Mouse (Mus musculus) hindlimb bud, embryonic 11.5 days (tissue): Measurements from ENCODE around the gene Slc38a8.
A peak's percentile ranks its signal among the peaks of the same experiment; 100 is the strongest.

Experiments
- DNase-seq: peaks from one replicate; pipeline ENCODE4 v3.0.0-alpha.2; 2012; ENCODE audit warnings: low read depth, low spot score; ENCODE audit errors: extremely low spot score

The Slc38a8 gene

GRCm38 (mm10) chr8:119487093-119487492 lies 14.4 kb downstream of the Slc38a8 start:
- DNase-seq: no peak

DNA sequence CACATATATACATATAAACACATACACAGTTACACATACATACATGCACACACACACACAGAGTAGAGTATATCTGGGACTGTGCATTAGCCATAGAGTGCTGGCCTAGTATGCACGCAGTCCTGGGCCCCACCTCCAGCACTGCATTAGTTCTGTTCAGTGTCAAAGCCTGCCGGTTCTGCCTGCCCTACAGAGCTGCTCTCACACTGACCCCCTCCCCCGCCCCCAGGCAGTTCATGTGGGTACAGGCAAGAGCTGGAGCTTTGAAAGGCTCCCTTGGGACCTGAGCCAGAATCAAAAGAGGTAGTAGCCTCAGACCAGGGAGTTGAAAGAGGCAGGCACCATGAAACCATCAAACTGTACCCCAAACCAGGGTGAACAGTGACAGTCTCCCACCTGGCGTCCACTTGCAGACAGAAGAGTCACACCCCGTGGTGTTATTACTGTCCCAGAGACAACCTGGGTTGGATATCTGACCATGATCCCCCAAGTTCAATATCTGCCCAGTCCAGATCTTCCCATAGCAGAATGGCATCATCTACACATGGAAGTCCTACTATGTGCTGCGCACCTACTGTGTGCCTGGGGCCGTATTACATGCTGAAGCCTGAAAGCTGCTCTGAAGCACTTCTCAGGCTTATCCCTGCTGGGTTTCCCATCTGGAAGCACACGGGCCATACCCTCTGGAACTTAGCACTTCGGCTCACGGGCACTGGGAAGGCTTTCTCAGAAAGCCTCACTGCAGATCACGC lies 17.2 kb downstream of the Slc38a8 start:
- DNase-seq: no peak

GRCm38 (mm10) chr8:119478684-119479083 lies 22.8 kb downstream of the Slc38a8 start:
- no peak for DNase-seq

DNA sequence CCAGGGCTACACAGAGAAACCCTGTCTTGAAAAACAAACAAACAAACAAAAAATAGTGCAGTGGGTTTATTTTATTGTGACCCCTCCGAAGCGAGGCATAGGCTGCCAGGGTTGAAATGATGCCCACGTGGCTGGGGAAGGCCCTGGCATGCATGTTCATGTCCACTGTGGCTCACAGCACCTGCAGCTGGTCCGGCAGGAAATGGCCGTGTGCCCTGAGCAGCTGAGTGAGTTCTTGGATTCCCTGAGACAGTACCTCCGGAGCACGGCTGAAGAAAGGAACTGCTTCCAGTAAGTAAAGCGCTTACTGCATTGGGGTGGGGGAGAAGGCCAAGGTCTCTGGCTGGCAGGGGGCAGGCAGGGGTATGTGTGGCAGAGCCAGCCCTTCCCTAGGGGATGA lies 33.4 kb downstream of the Slc38a8 start:
- DNase-seq: no peak

DNA sequence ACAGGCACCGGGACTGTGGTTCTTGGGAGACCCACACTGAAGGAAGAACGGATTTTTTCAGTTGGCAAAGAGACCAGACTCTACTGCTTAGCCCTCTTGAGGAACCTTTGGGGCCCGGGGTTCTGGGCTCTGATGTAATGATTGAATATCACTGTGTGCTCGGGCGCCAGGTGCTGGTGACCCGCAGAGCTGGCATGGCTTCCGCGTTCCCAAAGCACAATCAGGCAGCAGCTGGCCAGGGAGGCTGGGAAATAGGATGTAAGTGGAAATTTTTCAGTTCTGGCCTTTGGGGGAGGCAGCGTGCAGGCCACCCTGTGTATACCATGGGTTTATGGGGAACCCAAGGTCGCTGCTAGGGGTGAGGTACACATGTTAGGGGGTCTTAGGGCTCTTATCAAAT lies 34.7 kb downstream of the Slc38a8 start:
- no peak for DNase-seq

- DNase-seq: no peak
Observed at GRCm38 (mm10) chr8:119466105-119466504, 35.4 kb downstream of the Slc38a8 start.

DNA sequence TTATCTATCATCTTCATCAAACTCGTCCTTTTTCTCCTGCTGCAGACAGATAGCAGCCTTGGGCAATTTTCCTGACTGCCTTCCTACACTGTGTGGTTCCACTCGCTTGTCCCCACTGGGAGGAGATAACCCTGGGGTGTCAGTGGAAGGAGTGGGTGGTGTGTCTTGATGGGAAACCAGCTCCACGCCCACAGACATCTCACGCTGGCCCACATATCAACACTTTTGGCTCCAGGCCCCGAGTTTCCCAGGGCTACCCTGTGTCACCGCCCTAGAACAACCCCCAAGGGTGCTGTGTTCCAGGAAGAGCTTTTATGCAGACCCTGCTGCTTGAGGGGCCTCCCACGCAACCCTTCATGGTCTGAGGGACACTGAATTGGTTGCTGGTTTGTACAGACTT lies 37.8 kb downstream of the Slc38a8 start:
- DNase-seq: no peak

DNA sequence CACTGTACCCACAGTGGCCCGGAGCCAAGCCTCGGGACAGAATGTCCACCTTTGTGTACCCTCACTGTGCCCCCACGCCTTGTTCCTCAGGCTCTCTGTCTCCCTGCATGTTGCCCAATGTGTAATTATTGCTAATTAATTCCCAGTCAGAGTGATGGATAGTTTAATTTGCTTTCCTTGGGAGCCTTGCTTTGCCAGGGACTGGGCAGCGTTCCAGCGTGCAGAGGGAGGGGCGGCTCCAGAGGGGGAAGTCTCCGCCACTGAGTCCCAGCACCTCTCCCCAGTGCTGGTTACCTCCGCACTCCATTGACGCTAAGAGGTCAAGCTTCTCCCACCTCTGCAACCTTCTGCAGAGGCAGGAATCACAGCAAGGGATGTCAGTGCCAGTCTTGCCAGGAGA lies 40.1 kb downstream of the Slc38a8 start:
- no peak for DNase-seq

- DNase-seq: no peak
Observed at GRCm38 (mm10) chr8:119459724-119460123, 41.8 kb downstream of the Slc38a8 start.

DNA sequence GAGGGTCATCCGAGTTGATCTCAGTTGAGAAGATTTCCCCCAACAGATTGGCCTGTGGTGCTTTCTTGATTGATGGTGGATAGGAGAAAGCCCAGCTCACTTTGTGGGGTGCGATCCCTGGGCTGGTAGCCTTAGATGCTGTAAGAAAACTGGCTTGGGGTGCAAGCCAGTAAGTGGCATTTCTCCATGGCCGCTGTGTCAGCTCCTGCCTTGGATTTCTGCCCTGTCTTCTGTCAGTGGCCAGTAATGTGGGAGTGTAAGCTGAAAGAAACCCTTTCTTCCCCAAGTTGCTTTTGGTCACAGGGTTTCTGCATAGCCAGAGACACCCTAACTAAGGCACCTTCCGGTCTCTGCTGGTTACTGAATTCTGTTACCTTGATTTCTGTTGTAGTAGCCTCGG lies 45.5 kb downstream of the Slc38a8 start:
- DNase-seq: no peak

- DNase-seq: no peak
Observed at GRCm38 (mm10) chr8:119452919-119453318, 48.6 kb downstream of the Slc38a8 start.

- no peak for DNase-seq
Observed at GRCm38 (mm10) chr8:119451131-119451530, 50.4 kb downstream of the Slc38a8 start.

DNA sequence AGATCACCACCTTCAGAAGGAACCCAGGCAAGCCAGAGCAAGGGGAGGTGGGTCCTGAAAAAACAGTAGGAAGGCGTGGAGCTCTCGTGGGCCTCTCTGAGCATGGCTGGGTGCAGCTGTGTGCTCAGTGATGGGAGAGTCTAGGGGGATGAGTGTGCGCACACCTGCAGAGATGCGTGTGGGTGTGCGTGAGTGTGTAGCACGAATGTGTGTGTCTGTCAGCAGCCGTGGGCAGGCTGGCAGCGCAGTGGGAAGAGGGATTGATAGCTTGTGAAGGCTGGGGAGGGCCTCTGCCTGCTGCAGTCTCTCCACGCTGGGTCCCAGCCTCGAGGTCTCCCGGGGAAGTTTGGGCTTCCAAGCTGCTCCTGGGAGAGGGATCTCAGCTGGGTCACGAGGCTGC lies 51.9 kb downstream of the Slc38a8 start:
- DNase-seq: no peak

- DNase-seq: no peak
Observed at GRCm38 (mm10) chr8:119447781-119448170, 53.7 kb downstream of the Slc38a8 start.

DNA sequence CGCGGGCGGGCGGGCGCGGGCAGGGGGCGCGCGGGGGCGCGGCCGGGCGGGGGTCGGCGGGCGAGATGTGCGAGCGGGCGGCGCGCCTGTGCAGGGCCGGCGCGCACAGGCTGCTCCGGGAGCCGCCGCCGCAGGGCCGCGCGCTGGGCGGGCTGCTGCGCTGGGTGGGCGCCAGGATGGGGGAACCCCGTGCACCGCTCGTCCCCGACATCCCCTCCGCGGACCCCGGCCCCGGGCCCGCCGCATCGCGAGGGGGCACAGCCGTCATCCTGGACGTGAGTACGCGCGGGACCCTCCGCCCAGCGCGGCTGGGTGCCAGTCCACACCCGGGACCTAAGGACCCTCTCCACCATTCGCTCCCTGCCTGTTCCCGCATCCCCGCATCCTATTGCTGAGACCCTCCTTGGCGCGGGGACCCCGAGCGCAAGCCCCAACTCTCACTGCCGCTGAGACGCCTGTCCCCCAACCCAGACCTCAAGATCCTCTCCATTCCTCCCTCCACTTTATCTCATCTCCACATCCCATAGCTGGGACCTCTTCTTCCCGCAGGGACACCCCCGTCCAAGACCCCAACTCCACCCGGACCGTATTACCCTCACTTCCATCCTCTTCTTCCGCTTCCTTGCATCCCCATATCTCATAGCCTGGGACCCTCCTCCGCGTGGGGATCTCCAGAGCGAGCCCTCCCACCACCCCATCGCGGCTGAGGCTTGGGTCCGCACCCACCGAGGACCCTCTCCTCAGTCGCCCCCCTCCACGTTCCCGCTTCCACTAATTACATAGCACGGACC lies 54.3 kb downstream of the Slc38a8 start:
- DNase-seq: no peak

DNA sequence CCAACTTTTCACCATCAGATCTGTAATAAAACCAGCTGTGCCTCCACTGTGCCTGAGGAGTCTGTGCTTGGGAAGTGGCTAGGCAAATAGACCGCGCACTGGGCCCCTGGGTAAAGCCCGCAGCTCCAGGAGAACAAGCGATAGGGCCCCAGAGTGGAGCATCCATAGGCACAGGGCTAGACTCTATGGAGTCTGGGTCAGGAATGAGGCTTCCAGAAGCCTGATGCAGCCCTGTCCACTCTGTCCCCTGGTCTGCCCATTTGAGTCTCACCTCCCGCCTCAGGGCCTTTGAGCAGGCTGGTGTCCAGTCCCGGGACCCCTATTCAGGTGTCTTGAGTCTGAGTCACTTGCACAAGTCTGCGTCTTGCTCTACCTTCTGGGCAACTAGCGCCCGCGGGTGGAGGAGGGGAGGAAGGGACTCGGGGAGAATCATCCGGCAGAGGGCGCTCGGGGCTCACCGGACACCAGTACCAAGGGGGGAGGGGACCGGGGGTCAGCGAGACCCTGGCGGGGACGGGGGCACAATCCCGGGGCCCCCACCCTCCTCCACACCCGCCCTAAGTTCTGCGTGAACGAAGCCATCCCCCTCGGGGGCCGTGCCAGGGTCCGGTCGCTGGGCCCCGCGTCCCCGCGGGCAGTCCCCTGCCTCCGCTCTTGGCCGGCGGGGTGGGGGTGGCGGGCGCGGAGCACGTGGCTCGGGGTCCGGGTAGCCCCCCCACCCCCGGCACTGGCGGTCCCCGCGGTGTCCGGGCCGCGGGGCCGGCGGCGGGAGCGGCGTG lies 55.1 kb downstream of the Slc38a8 start, which contains the start of gene Necab2:
Gene Necab2, plus strand, starts transcription at position 509 of the 779 bp plus-strand sequence.
- DNase-seq: peak; percentile 62

- DNase-seq: no peak
Observed at GRCm38 (mm10) chr8:119442970-119443369, 58.5 kb downstream of the Slc38a8 start.

DNA sequence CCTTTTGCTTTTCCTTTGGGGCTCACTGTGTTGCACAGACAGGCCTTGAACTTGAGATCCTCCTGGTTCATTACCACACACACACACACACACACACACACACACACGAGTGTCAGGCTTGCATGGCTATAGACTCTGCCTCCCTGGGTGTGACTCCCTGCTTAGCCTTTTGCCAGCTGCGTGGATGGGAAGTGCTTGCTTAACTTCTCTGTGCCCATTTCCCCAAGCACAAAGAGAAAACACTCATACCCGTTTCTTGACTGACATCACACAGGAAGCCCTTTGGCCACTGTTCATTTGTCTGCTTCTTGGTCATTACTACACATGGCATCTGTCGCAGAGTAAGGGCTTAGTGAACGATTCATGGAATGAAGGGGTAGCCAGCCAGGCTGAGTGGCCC lies 59.5 kb downstream of the Slc38a8 start:
- DNase-seq: no peak

DNA sequence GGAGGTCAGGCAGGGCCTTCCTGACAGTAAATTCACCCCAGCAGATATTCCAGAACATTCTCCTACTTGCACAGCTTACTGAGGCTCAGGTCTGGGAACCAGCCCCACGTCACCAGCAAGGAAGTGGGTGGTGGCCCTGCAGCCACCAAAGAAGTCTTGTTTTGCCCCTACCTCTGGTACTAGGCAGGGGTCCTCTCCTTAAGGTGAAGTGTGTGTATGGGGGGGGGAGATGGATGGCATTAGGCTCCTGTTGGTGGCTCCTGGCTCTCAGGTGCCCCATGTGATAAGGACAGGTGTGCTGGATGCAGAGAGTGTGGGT lies 60.6 kb downstream of the Slc38a8 start:
- no peak for DNase-seq

- peak; percentile 79 for DNase-seq
Observed at GRCm38 (mm10) chr8:119440250-119440951, 61.1 kb downstream of the Slc38a8 start.

GRCm38 (mm10) chr8:119439893-119440249 lies 61.6 kb downstream of the Slc38a8 start:
- no peak for DNase-seq
